Mouse (Mus musculus): ENCODE measurements around the gene Ewsr1. TPM values are rescaled to one million over a fixed set of nuclear protein-coding genes. Genes with fewer than 3 reads are reported as not detected.

The Ewsr1 gene
- polyA plus RNA-seq, 1 experiment from 2014 or later: 437 TPM

DNA sequence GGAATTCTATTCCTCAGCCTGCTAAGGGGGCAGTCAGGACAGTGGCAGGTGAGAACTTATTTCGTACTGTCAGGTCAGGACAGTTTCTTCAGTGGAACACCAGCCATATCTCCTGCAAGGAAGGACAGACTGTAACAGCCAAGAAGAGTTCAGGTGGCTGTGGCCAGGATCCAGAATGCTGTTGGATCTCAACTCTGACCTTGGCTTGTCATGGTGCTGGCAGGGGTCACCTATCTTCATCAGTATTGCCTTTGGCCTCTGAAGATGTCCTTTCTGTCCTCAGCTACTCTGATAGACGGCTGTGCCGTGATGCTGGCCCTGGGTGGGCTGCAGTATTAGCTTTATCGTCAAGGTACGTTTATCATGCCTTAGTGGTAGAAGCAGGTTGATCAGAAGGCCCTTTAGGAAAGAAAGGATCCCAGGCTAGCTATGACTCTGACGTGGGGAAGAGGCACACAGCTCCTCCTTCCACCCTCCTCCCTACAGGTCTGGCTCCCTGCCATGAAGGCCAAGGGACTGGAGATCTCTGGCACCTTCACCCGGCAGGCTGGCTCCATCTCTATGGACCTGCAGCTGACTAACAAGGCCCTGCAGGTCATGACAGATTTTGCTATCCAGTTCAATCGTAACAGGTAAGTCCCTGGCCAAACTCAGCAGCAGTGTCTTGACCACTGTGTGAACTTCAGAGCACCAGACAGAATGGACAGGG lies 61.8 kb downstream of the Ewsr1 start:
- Histone ChIP-seq H3K4me1 (ENCODE audit: control insufficient read depth, insufficient read depth, low read length) (no peaks in the 10 kb centered on the region), H3K4me3 (ENCODE audit: low read depth, low read length) (no peak overlapping the region), H3K36me3 (replicated peaks; ENCODE audit: control insufficient read depth, insufficient read depth, low read depth, low read length) (peaks cover 3% of the 10 kb centered on the region), H3K9me3 (replicated peaks; ENCODE audit: control insufficient read depth, low read length) (no peaks in the 10 kb centered on the region), H3K9ac (replicated peaks; ENCODE audit: low read length) (no peak overlapping the region), H3K27me3 (ENCODE audit: control insufficient read depth, insufficient read depth, low read length) (no peaks in the 10 kb centered on the region), H3K27ac (replicated peaks; ENCODE audit: low read depth, low read length) (no peak overlapping the region), H3K4me2 (ENCODE audit: low read depth, low read length) (no peak overlapping the region)
- WGBS: 93% methylated on average over 8 of the region's 8 CpGs
- no peak for ATAC-seq (replicated peaks; ENCODE audit: insufficient number of reproducible peaks, low FRiP score, low TSS enrichment, low read depth)
- no peak for DNase-seq (ENCODE audit: low spot score)

DNA sequence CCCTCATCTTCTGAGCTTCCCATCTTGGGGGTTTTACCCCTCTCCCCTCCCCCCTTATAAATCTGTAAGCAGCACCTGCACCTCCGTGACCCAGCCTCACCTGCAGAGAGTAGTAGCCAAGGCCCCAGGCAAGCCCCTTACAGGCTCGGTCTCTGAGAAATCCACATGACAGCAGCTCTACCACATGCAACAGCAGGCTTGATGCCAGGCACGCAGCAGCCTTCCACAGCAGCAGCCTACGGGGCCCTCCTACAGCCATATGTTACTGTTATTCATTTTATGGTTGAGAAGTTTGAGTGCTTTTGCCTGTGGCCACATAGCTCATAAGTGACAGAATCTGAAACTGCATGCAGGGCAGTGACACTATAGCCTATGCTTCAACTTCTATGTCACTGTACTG lies 63.6 kb downstream of the Ewsr1 start:
- Histone ChIP-seq H3K36me3 (replicated peaks; ENCODE audit: control insufficient read depth, insufficient read depth, low read depth, low read length) (peaks cover 7% of the 10 kb centered on the region), H3K27ac (replicated peaks; ENCODE audit: low read depth, low read length) (no peak overlapping the region), H3K4me3 (ENCODE audit: low read depth, low read length) (no peak overlapping the region), H3K27me3 (ENCODE audit: control insufficient read depth, insufficient read depth, low read length) (no peaks in the 10 kb centered on the region), H3K4me2 (ENCODE audit: low read depth, low read length) (no peak overlapping the region), H3K4me1 (ENCODE audit: control insufficient read depth, insufficient read depth, low read length) (no peaks in the 10 kb centered on the region), H3K9me3 (replicated peaks; ENCODE audit: control insufficient read depth, low read length) (no peaks in the 10 kb centered on the region), H3K9ac (replicated peaks; ENCODE audit: low read length) (no peak overlapping the region)
- WGBS: 98% methylated on average over 4 of the region's 4 CpGs
- DNase-seq (ENCODE audit: low spot score) (no peak), ATAC-seq (replicated peaks; ENCODE audit: insufficient number of reproducible peaks, low FRiP score, low TSS enrichment, low read depth) (no peak)

DNA sequence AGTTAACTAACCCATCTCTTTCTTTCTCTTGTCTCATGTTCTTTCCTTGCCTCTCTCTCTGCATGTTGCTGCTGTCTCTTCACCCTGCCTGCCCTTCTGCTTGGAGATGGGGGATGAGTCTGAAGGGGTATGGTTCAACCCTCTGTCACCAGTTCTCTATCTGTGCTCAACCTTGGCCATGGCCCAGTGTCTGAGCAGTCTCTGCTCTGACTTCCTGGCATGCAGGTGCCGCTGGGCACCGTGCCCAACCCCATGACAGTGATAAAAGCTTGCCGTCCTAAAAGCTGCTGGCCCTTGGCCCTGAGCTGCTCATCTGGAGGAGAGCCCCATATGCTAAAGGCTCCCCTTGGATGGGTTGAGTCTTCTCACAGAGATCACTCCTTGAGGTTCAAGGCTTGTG lies 65.9 kb downstream of the Ewsr1 start:
- Histone ChIP-seq H3K36me3 (replicated peaks; ENCODE audit: control insufficient read depth, insufficient read depth, low read depth, low read length) (peaks cover 9% of the 10 kb centered on the region), H3K4me1 (ENCODE audit: control insufficient read depth, insufficient read depth, low read length) (no peaks in the 10 kb centered on the region), H3K4me2 (ENCODE audit: low read depth, low read length) (no peak overlapping the region), H3K4me3 (ENCODE audit: low read depth, low read length) (no peak overlapping the region), H3K9me3 (replicated peaks; ENCODE audit: control insufficient read depth, low read length) (no peaks in the 10 kb centered on the region), H3K27me3 (ENCODE audit: control insufficient read depth, insufficient read depth, low read length) (no peaks in the 10 kb centered on the region), H3K9ac (replicated peaks; ENCODE audit: low read length) (no peak overlapping the region), H3K27ac (replicated peaks; ENCODE audit: low read depth, low read length) (no peak overlapping the region)
- ATAC-seq (replicated peaks; ENCODE audit: insufficient number of reproducible peaks, low FRiP score, low TSS enrichment, low read depth) (no peak), DNase-seq (ENCODE audit: low spot score) (no peak)
- WGBS: 98% methylated on average over 3 of the region's 3 CpGs

DNA sequence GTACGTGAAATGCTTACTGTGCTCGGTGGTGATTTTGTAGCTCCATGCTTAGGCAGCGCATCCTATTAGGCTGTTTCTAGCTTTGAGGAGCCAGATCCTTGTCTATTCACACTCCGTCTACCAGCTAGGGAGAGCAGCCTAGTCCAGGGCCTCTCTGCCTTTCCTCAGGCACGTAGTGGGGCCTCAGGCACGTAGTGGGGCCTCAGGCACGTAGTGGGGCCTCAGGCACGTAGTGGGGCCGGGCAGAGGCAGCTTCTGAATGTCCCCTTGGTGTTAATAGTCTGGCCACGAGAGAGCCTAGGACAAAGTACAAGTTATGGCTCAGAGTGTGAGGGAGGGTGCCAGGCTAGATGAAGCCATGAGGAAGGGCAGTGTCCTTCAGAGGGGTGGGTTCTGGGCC lies 66.4 kb downstream of the Ewsr1 start:
- H3K36me3 ChIP-seq (replicated peaks; ENCODE audit: control insufficient read depth, insufficient read depth, low read depth, low read length): peaks cover 9% of the 10 kb centered on the region
- ATAC-seq (replicated peaks; ENCODE audit: insufficient number of reproducible peaks, low FRiP score, low TSS enrichment, low read depth): no peak

DNA sequence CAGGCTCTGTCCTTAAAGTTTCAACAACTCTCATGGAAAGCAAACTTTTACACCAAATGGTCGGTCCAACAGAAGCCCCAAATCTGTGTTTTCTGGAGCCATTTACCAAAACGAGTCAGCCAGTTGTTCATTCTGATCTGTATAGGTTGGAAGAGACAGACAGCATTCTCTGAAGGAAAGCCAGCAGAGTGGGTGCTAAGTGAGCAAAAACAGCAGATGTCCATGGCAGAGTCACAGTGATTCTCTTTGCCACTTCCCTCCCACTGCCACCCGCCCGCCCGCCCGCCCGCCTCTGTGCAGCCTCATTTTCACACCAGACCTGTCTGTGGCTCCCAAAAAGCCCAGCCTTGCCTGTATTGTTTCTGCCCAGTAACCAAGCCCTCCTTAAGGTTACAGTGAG lies 70.8 kb downstream of the Ewsr1 start:
- DNase-seq (ENCODE audit: low spot score): no peak
- H3K4me3 ChIP-seq (ENCODE audit: low read depth, low read length): no peak overlapping the region
- no peaks in the 10 kb centered on the region for H3K4me1 ChIP-seq (ENCODE audit: control insufficient read depth, insufficient read depth, low read length)
- no peak for ATAC-seq (replicated peaks; ENCODE audit: insufficient number of reproducible peaks, low FRiP score, low TSS enrichment, low read depth)
- no peaks in the 10 kb centered on the region for H3K27me3 ChIP-seq (ENCODE audit: control insufficient read depth, insufficient read depth, low read length)
- peaks cover 11% of the 10 kb centered on the region for H3K36me3 ChIP-seq (replicated peaks; ENCODE audit: control insufficient read depth, insufficient read depth, low read depth, low read length)
- no peak overlapping the region for H3K27ac ChIP-seq (replicated peaks; ENCODE audit: low read depth, low read length)
- no peak overlapping the region for H3K9ac ChIP-seq (replicated peaks; ENCODE audit: low read length)
- WGBS: 93% methylated on average over 7 of the region's 7 CpGs
- H3K4me2 ChIP-seq (ENCODE audit: low read depth, low read length): no peak overlapping the region
- H3K9me3 ChIP-seq (replicated peaks; ENCODE audit: control insufficient read depth, low read length): no peaks in the 10 kb centered on the region

More for the DNA sequence above, 66.4 kb downstream of the Ewsr1 start:
- no peak for DNase-seq (ENCODE audit: low spot score)
- Histone ChIP-seq H3K9ac (replicated peaks; ENCODE audit: low read length) (no peak overlapping the region), H3K4me3 (ENCODE audit: low read depth, low read length) (no peak overlapping the region), H3K27ac (replicated peaks; ENCODE audit: low read depth, low read length) (no peak overlapping the region), H3K9me3 (replicated peaks; ENCODE audit: control insufficient read depth, low read length) (no peaks in the 10 kb centered on the region), H3K4me2 (ENCODE audit: low read depth, low read length) (no peak overlapping the region), H3K27me3 (ENCODE audit: control insufficient read depth, insufficient read depth, low read length) (no peaks in the 10 kb centered on the region), H3K4me1 (ENCODE audit: control insufficient read depth, insufficient read depth, low read length) (no peaks in the 10 kb centered on the region)
- WGBS: 90% methylated on average over 10 of the region's 10 CpGs

DNA sequence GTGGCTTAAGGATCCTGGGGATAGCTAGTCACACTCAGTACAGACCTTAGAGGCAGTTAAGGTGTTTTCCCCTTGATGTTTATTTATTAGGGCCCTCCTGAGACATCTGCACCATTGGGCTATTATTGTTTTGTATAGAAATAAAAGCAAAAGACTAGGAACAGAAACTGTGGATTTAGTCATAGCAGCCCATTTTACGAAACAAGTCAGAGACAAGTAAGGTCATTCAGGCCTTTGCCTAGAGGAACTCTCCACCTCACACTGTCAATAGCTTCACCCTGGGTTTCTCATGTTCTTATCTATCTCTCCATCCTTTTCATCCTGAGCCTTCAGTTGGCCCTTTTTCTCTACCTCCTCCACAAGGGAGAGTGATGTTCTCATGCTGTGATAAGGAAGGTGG lies 74.0 kb downstream of the Ewsr1 start:
- WGBS: 93% methylated on average over 1 of the region's 1 CpGs
- Histone ChIP-seq H3K9ac (replicated peaks; ENCODE audit: low read length) (no peak overlapping the region), H3K9me3 (replicated peaks; ENCODE audit: control insufficient read depth, low read length) (no peaks in the 10 kb centered on the region), H3K4me3 (ENCODE audit: low read depth, low read length) (no peak overlapping the region), H3K36me3 (replicated peaks; ENCODE audit: control insufficient read depth, insufficient read depth, low read depth, low read length) (peaks cover 7% of the 10 kb centered on the region; the same call in 1 of the 2 replicates), H3K4me2 (ENCODE audit: low read depth, low read length) (no peak overlapping the region), H3K4me1 (ENCODE audit: control insufficient read depth, insufficient read depth, low read length) (no peaks in the 10 kb centered on the region), H3K27me3 (ENCODE audit: control insufficient read depth, insufficient read depth, low read length) (no peaks in the 10 kb centered on the region), H3K27ac (replicated peaks; ENCODE audit: low read depth, low read length) (no peak overlapping the region)
- ATAC-seq (replicated peaks; ENCODE audit: insufficient number of reproducible peaks, low FRiP score, low TSS enrichment, low read depth) (no peak), DNase-seq (ENCODE audit: low spot score) (no peak)

Small RNAs within 50 kb of the gene (microRNA-seq; reads per million reads assigned to microRNA genes)
- gene Gm47296 (ENCODE audit: borderline number of aligned reads): not detected

Other genes starting within 250 kb of the Ewsr1 start
- gene Nf2, start 249.7 kb downstream of the Ewsr1 start, polyA plus RNA-seq (2014; fragmentation: Nextera tagmentation; extraction: Ambion mirVana): 52.1 and 52.3 TPM in 2 replicates
- gene Nipsnap1, start 225.3 kb downstream of the Ewsr1 start, polyA plus RNA-seq (2014; fragmentation: Nextera tagmentation; extraction: Ambion mirVana): 78.9 and 79.9 TPM in 2 replicates
- 55.0 and 56.1 TPM in 2 replicates for gene Thoc5, start 203.9 kb downstream of the Ewsr1 start, polyA plus RNA-seq (2014; fragmentation: Nextera tagmentation; extraction: Ambion mirVana)
- gene Nefh, start 151.2 kb downstream of the Ewsr1 start, polyA plus RNA-seq (2014; fragmentation: Nextera tagmentation; extraction: Ambion mirVana): 0.42 and 0.53 TPM in 2 replicates
- 46.4 and 54.8 TPM in 2 replicates for gene Ap1b1, start 112.4 kb downstream of the Ewsr1 start, polyA plus RNA-seq (2014; fragmentation: Nextera tagmentation; extraction: Ambion mirVana)
- gene Rasl10a, start 41.1 kb downstream of the Ewsr1 start, polyA plus RNA-seq (2014; fragmentation: Nextera tagmentation; extraction: Ambion mirVana): 0.49 and 0.63 TPM in 2 replicates
- gene Gas2l1, start 33.9 kb downstream of the Ewsr1 start, polyA plus RNA-seq (2014; fragmentation: Nextera tagmentation; extraction: Ambion mirVana): 24.1 and 27.8 TPM in 2 replicates
- gene Rhbdd3, start 340 bp downstream of the Ewsr1 start, polyA plus RNA-seq (2014; fragmentation: Nextera tagmentation; extraction: Ambion mirVana): 15.3 and 21.4 TPM in 2 replicates
- gene Emid1, start 53.0 kb upstream of the Ewsr1 start, polyA plus RNA-seq (2014; fragmentation: Nextera tagmentation; extraction: Ambion mirVana): 7.8 and 11.9 TPM in 2 replicates
- gene Kremen1, start 162.3 kb upstream of the Ewsr1 start, polyA plus RNA-seq (2014; fragmentation: Nextera tagmentation; extraction: Ambion mirVana): 7.1 and 8.2 TPM in 2 replicates

All from embryonic facial prominence, embryonic 11.5 days (tissue).